Mouse (Mus musculus) bone marrow, adult 2 months (tissue): ENCODE data around the gene Ostf1.

Source experiments
- CTCF ChIP-seq: fragments of 200-500 bp; IDR thresholded peaks from 2 replicates; pipeline ENCODE4 v1.5.1; 2011; ENCODE audit warnings: low read length, control low read depth; ENCODE audit not compliant: control insufficient read depth, insufficient read depth
- POLR2A ChIP-seq: fragments of 200-500 bp; IDR thresholded peaks from 2 replicates; pipeline ENCODE4 v1.6.1; 2011; ENCODE audit warnings: low read depth, mild to moderate bottlenecking, control low read depth, low read length, borderline replicate concordance; ENCODE audit not compliant: control insufficient read depth

DNA sequence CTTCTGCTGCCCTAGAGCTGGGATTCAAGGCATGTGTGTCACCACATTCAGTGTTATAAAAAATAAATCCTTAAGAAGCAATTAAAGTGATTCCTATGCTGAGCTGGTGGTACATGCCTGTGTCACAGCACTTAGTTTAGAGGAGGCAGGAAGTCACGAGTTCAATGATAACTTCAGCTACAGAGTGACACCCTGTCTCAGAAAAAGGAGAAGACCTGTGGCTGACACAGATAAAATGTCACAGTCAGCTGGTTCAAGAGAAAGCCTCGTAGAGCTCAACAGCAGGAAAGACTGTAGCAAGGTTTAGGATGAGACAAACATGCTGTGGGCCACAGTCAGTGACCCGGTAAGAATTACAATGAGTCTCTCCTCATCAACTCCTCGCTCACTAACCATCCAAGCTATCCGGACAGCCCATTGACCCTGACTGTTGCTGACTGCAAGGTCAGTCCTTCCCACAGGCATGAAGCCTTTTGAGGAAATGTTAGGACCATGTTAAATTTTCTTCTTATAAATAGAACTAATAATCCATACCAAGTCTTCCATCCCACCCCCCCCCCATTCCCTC is 15.3 kb upstream of the Ostf1 start:
- TF ChIP-seq CTCF (no peak), POLR2A (no peak)
